Mouse (Mus musculus): ENCODE measurements around the gene Klf1. TPM values are rescaled to one million over a fixed set of nuclear protein-coding genes. Genes with fewer than 3 reads are reported as not detected.

Gene Klf1
- total and polyA plus RNA-seq, 3 experiments, result 0.20 to 0.38 (median 0.24) TPM

DNA sequence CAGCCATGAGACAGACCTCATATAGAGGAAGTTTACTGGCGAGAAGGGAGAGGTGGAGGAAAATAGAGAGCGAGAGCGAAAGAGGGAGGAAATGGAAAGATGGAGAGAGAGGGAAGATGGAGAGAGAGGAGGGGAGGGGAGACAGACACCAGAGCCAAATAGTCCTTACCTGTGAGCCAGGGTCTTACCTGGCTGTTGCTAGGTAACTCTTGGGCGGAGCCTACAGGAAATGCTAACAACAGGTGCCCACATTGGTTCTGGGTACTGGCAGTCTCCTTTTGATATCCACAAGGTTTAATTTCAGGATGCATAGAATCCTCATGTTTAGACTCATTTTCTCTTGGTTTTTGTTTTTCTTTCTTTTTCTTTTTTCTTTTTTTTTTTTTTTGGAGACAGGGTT is 28.7 kb upstream of the Klf1 start:
- H3K36me3 ChIP-seq (replicated peaks in 1 of 2; ENCODE audit: control insufficient read depth in 1 of 2, insufficient read depth in 1 of 2, low read length in 1 of 2), result peaks cover 18 to 67% of the 10 kb centered on the region in 2 experiments
- H3K4me1 ChIP-seq (ENCODE audit: control insufficient read depth in 1 of 2, insufficient read depth in 2 of 2), result no peaks in the 10 kb centered on the region
- no peak overlapping the region for H3K4me3 ChIP-seq (replicated peaks in 1 of 3; ENCODE audit: low read depth in 2 of 3, low read length in 2 of 3, poor library complexity in 1 of 3)
- no peak overlapping the region for H3K4me2 ChIP-seq (ENCODE audit: insufficient read depth, low read depth, poor library complexity, severe bottlenecking)
- H3K27me3 ChIP-seq (replicated peaks), result no peaks in the 10 kb centered on the region
- H3K9me3 ChIP-seq (replicated peaks; ENCODE audit: low read length), result no peaks in the 10 kb centered on the region
- DNase-seq (ENCODE audit: extremely low read depth), result no peak
- no peak overlapping the region for H3K9ac ChIP-seq (ENCODE audit: insufficient read depth, low read depth)
- dilution Hi-C loops (cut with MboI; ENCODE audit: extremely low pct_ligation_motif_present, extremely low pct_unique_long_range_greater_than_20kb, low sequenced_read_pairs) (no loop called here), in situ Hi-C loops (cut with MboI; ENCODE audit: low pct_ligation_motif_present, low pct_unique_long_range_greater_than_20kb, low sequenced_read_pairs) (no loop called here)
- H3K79me2 ChIP-seq (replicated peaks; ENCODE audit: control insufficient read depth, extremely low read depth, insufficient read depth, poor library complexity, severe bottlenecking), result no peaks in the 10 kb centered on the region
- TF ChIP-seq RAD21 (IDR thresholded peaks at IDR 0.05; ENCODE audit: low read depth, low read length) (no peak), KAT2A (IDR thresholded peaks at IDR 0.05; ENCODE audit: insufficient replicate concordance, low read length) (no peak), IRF4 (IDR thresholded peaks at IDR 0.05; ENCODE audit: low read depth, low read length) (no peak), JUND (conservative IDR thresholded peaks at IDR 0.05; ENCODE audit: low read depth, low read length) (no peak), EP300 (IDR thresholded peaks at IDR 0.05; ENCODE audit: low read length) (no peak), UBTF (IDR thresholded peaks at IDR 0.05; ENCODE audit: low read depth, low read length) (no peak), ZKSCAN1 (IDR thresholded peaks at IDR 0.05; ENCODE audit: borderline replicate concordance, low read depth, low read length) (no peak), MAZ (IDR thresholded peaks at IDR 0.05; ENCODE audit: low read depth, low read length) (no peak), GABPA (IDR thresholded peaks at IDR 0.05; ENCODE audit: insufficient replicate concordance, low read depth, low read length) (no peak), NRF1 (IDR thresholded peaks at IDR 0.05; ENCODE audit: low read depth, low read length) (no peak), BHLHE40 (IDR thresholded peaks at IDR 0.05; ENCODE audit: low read depth, low read length) (no peak), PAX5 (IDR thresholded peaks at IDR 0.05; ENCODE audit: low read length) (no peak), NELFE (IDR thresholded peaks at IDR 0.05; ENCODE audit: low read depth, low read length) (no peak), CHD2 (IDR thresholded peaks at IDR 0.05; ENCODE audit: low read length) (no peak), USF1 (IDR thresholded peaks at IDR 0.05; ENCODE audit: low read depth, low read length) (no peak), ELF1 (IDR thresholded peaks at IDR 0.05; ENCODE audit: low read depth, low read length) (no peak)
- no peak overlapping the region for H3K27ac ChIP-seq (ENCODE audit: insufficient read depth, low read depth)

DNA sequence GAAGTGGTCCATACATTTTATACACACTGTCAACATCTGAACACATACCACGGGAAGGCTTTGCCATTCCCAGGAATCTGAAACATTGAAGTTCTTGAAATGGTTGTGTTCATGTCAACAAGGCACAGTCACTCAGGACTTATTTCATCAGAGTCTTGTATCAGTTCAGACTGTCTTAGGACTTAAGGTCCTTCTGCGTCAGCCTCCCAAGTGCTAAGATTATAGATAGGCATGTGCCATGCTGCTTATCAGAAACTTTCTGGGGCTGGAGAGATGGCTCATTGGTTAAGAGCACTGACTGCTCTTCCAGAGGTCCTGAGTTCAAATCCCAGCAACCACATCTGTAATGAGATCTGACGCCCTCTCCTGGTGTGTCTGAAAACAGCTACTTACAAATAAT is 27.4 kb upstream of the Klf1 start:
- H3K4me1 ChIP-seq (ENCODE audit: control insufficient read depth in 1 of 2, insufficient read depth in 2 of 2), result no peaks in the 10 kb centered on the region
- in situ Hi-C loops (cut with MboI; ENCODE audit: low pct_ligation_motif_present, low pct_unique_long_range_greater_than_20kb, low sequenced_read_pairs), result no loop called here
- H3K79me2 ChIP-seq (replicated peaks; ENCODE audit: control insufficient read depth, extremely low read depth, insufficient read depth, poor library complexity, severe bottlenecking), result no peaks in the 10 kb centered on the region
- no peak overlapping the region for H3K9ac ChIP-seq (ENCODE audit: insufficient read depth, low read depth)
- dilution Hi-C loops (cut with MboI; ENCODE audit: extremely low pct_ligation_motif_present, extremely low pct_unique_long_range_greater_than_20kb, low sequenced_read_pairs), result no loop called here
- no peaks in the 10 kb centered on the region for H3K27me3 ChIP-seq (replicated peaks)
- H3K36me3 ChIP-seq (replicated peaks in 1 of 2; ENCODE audit: control insufficient read depth in 1 of 2, insufficient read depth in 1 of 2, low read length in 1 of 2), result peaks cover 4 to 53% of the 10 kb centered on the region in 2 experiments
- no peaks in the 10 kb centered on the region for H3K9me3 ChIP-seq (replicated peaks; ENCODE audit: low read length)
- H3K4me2 ChIP-seq (ENCODE audit: insufficient read depth, low read depth, poor library complexity, severe bottlenecking), result no peak overlapping the region
- DNase-seq (ENCODE audit: extremely low read depth), result no peak
- no peak overlapping the region for H3K4me3 ChIP-seq (replicated peaks in 1 of 3; ENCODE audit: low read depth in 2 of 3, low read length in 2 of 3, poor library complexity in 1 of 3)
- no peak overlapping the region for H3K27ac ChIP-seq (ENCODE audit: insufficient read depth, low read depth)
- TF ChIP-seq ETS1 (conservative IDR thresholded peaks at IDR 0.05; ENCODE audit: low read depth, low read length) (no peak), RCOR1 (conservative IDR thresholded peaks at IDR 0.05; ENCODE audit: low read depth, low read length) (no peak), SIN3A (IDR thresholded peaks at IDR 0.05; ENCODE audit: low read length) (no peak), IRF4 (IDR thresholded peaks at IDR 0.05; ENCODE audit: low read depth, low read length) (no peak), GABPA (IDR thresholded peaks at IDR 0.05; ENCODE audit: insufficient replicate concordance, low read depth, low read length) (no peak), ZC3H11A (IDR thresholded peaks at IDR 0.05; ENCODE audit: low read depth, low read length) (no peak), POLR2AphosphoS2 (IDR thresholded peaks at IDR 0.05; ENCODE audit: low read depth, low read length) (no peak), MYC (IDR thresholded peaks at IDR 0.05; ENCODE audit: low read depth, low read length) (no peak), MAX (IDR thresholded peaks at IDR 0.05; ENCODE audit: low read length) (no peak), NRF1 (IDR thresholded peaks at IDR 0.05; ENCODE audit: low read depth, low read length) (no peak), MAFK (IDR thresholded peaks at IDR 0.05; ENCODE audit: insufficient replicate concordance, low read length) (no peak), BHLHE40 (IDR thresholded peaks at IDR 0.05; ENCODE audit: low read depth, low read length) (no peak), UBTF (IDR thresholded peaks at IDR 0.05; ENCODE audit: low read depth, low read length) (no peak), KAT2A (IDR thresholded peaks at IDR 0.05; ENCODE audit: insufficient replicate concordance, low read length) (no peak)
